Mouse (Mus musculus) ES-E14 (cell line): Measurements from ENCODE around the gene Morn5. TPM values are rescaled to one million over a fixed set of nuclear protein-coding genes. Genes with fewer than 3 reads are reported as not detected.

Source experiments
- DNase-seq: peaks from one replicate; pipeline ENCODE4 v3.0.0-alpha.2; 2013; ENCODE audit warnings: low read depth, low spot score
- H3K27ac ChIP-seq: 2 replicates; pipeline ENCODE4 v1.5.1; 2012; ENCODE audit warnings: low read depth, mild to moderate bottlenecking, low read length, moderate library complexity, mixed read lengths; ENCODE audit not compliant: poor library complexity, insufficient read depth, severe bottlenecking
- H3K36me3 ChIP-seq: 2 replicates; pipeline ENCODE4 v1.6.1; 2012; ENCODE audit warnings: mild to moderate bottlenecking, low read length, moderate library complexity, mixed read lengths; ENCODE audit not compliant: control insufficient read depth, poor library complexity, insufficient read depth, severe bottlenecking
- H3K4me1 ChIP-seq, 2 experiments: fragments of 150-350 bp in 1 of 2; sonication (generic) in 1 of 2; 2 replicates each; pipeline ENCODE4 v1.6.1; 2012; ENCODE audit warnings: low read length in 2 of 2, mild to moderate bottlenecking in 1 of 2, mixed read lengths in 1 of 2; ENCODE audit not compliant: control insufficient read depth in 2 of 2, insufficient read depth in 2 of 2, poor library complexity in 1 of 2
- H3K4me3 ChIP-seq, 2 experiments: fragments of 150-350 bp in 1 of 2; sonication (generic) in 1 of 2; 2 replicates each; pipeline ENCODE4 v1.5.1; 2012; ENCODE audit warnings: low read length in 2 of 2, low read depth in 1 of 2, mild to moderate bottlenecking in 1 of 2, mixed read lengths in 1 of 2; ENCODE audit not compliant: insufficient read depth in 1 of 2, poor library complexity in 1 of 2, severe bottlenecking in 1 of 2
- H3K9ac ChIP-seq: 2 replicates; pipeline ENCODE4 v1.6.1; 2012; ENCODE audit warnings: low read depth, mild to moderate bottlenecking, low read length, mixed read lengths; ENCODE audit not compliant: poor library complexity, insufficient read depth, severe bottlenecking
- H3K9me3 ChIP-seq: fragments of 150-350 bp; sonication (generic); 2 replicates; pipeline ENCODE4 v1.6.1; 2012; ENCODE audit warnings: low read depth, mild to moderate bottlenecking, low read length; ENCODE audit not compliant: control insufficient read depth, insufficient read depth
- CHD2 ChIP-seq: IDR thresholded peaks from 2 replicates; pipeline ENCODE4 v1.6.1; 2014; ENCODE audit warnings: mild to moderate bottlenecking, low read depth, low read length, inconsistent platforms
- HCFC1 ChIP-seq: IDR thresholded peaks from 2 replicates; pipeline ENCODE4 v1.6.1; 2012; ENCODE audit warnings: low read length, inconsistent platforms, borderline replicate concordance; ENCODE audit not compliant: insufficient read depth
- MAFK ChIP-seq: IDR thresholded peaks from 2 replicates; pipeline ENCODE4 v1.6.1; 2014; ENCODE audit warnings: mild to moderate bottlenecking, low read depth, low read length, inconsistent platforms; ENCODE audit not compliant: insufficient read depth
- ZC3H11A ChIP-seq: IDR thresholded peaks from 2 replicates; pipeline ENCODE4 v1.6.1; 2012; ENCODE audit warnings: low read depth, mild to moderate bottlenecking, inconsistent platforms, low read length, borderline replicate concordance
- ZNF384 ChIP-seq: IDR thresholded peaks from 2 replicates; pipeline ENCODE4 v1.6.1; 2012; ENCODE audit warnings: low read depth, low read length, inconsistent platforms
- in situ Hi-C, 2 experiments: fragments of 600-800 bp; cut with MboI; formaldehyde crosslinking; loops; one replicate each; pipeline ENCODE4 v1.15.1; 2025; ENCODE audit warnings: low sequenced_read_pairs in 2 of 2, inconsistent platforms in 1 of 2; ENCODE audit not compliant: unreplicated experiment in 2 of 2
- total RNA-seq: library from RNA; depleted of rRNA; stranded (reverse); fragments of 300-350 nt; gene quantifications from 2 replicates; pipeline ENCODE4 v1.2.3, GENCODE M21; 2012

Morn5 gene
- total RNA-seq, 1 experiment, result not detected

- TF ChIP-seq ZC3H11A (no peak), HCFC1 (no peak), ZNF384 (no peak), CHD2 (no peak), MAFK (no peak)
- DNase-seq, result no peak
- Histone ChIP-seq H3K4me1 (no peaks in the 10 kb centered on the region), H3K9ac (no peak overlapping the region), H3K27ac (no peak overlapping the region), H3K9me3 (no peaks in the 10 kb centered on the region), H3K36me3 (no peaks in the 10 kb centered on the region), H3K4me3 (no peak overlapping the region)
- in situ Hi-C loops, result no loop called here
Measured at GRCm38 (mm10) chr2:36081446-36081845, 32.2 kb downstream of the Morn5 start.

GRCm38 (mm10) chr2:36082802-36083580, 33.7 kb downstream of the Morn5 start:
- no peak for DNase-seq
- in situ Hi-C loops, result no loop called here
- TF ChIP-seq CHD2 (no peak), ZNF384 (no peak), MAFK (no peak), HCFC1 (no peak), ZC3H11A (no peak)
- no peak overlapping the region for H3K27ac ChIP-seq
- no peaks in the 10 kb centered on the region for H3K9me3 ChIP-seq
- no peaks in the 10 kb centered on the region for H3K36me3 ChIP-seq
- no peak overlapping the region for H3K4me3 ChIP-seq
- H3K4me1 ChIP-seq, result no peaks in the 10 kb centered on the region
- no peak overlapping the region for H3K9ac ChIP-seq

GRCm38 (mm10) chr2:36085041-36085440, 35.8 kb downstream of the Morn5 start:
- TF ChIP-seq ZNF384, result no peak
- no peak for TF ChIP-seq ZC3H11A
- TF ChIP-seq CHD2, result no peak
- TF ChIP-seq HCFC1, result no peak
- TF ChIP-seq MAFK, result no peak
- no peak overlapping the region for H3K27ac ChIP-seq
- no peak overlapping the region for H3K9ac ChIP-seq
- H3K9me3 ChIP-seq, result no peaks in the 10 kb centered on the region
- H3K36me3 ChIP-seq, result no peaks in the 10 kb centered on the region
- H3K4me3 ChIP-seq, result no peak overlapping the region
- no peaks in the 10 kb centered on the region for H3K4me1 ChIP-seq
- no peak for DNase-seq
- in situ Hi-C loops, result no loop called here

- DNase-seq, result no peak
- Histone ChIP-seq H3K4me3 (no peak overlapping the region), H3K9me3 (no peaks in the 10 kb centered on the region), H3K4me1 (peaks cover 0 to 3% of the 10 kb centered on the region in 2 experiments; a peak in 1 of 4 replicates), H3K9ac (no peak overlapping the region), H3K36me3 (no peaks in the 10 kb centered on the region), H3K27ac (no peak overlapping the region)
- in situ Hi-C loops, result no loop called here
- TF ChIP-seq ZNF384 (no peak), HCFC1 (no peak)
Measured at GRCm38 (mm10) chr2:36089190-36089589, 39.9 kb downstream of the Morn5 start.
